Mouse (Mus musculus) lung, postnatal 4 days (tissue): ENCODE measurements around the gene Med27.
"Not testable (repeated sequence)": the region's sequence is repeated elsewhere in the genome, so short reads cannot be mapped to it uniquely, and the experiment has no call there.

ENCODE experiments used
- DNase-seq, 2 experiments: peaks; one replicate each; pipeline ENCODE4 v3.0.0; 2021

Gene Med27

GRCm38 (mm10) chr2:29523918-29524811 is 177.5 kb downstream of the Med27 start:
- no peak for DNase-seq

- no peak for DNase-seq
Observed at GRCm38 (mm10) chr2:29525273-29525805, 178.7 kb downstream of the Med27 start.

- DNase-seq: peak; percentile 41 to 77
Observed at GRCm38 (mm10) chr2:29526266-29526665, 179.6 kb downstream of the Med27 start.

GRCm38 (mm10) chr2:29527480-29527879 is 180.9 kb downstream of the Med27 start:
- DNase-seq: not testable (repeated sequence)

GRCm38 (mm10) chr2:29528811-29529210 is 182.2 kb downstream of the Med27 start:
- no peak for DNase-seq

GRCm38 (mm10) chr2:29529788-29530187 is 183.2 kb downstream of the Med27 start:
- DNase-seq: not testable (repeated sequence)

GRCm38 (mm10) chr2:29532173-29532572 is 185.6 kb downstream of the Med27 start:
- no peak for DNase-seq

- DNase-seq: no peak
Observed at GRCm38 (mm10) chr2:29532921-29533320, 186.3 kb downstream of the Med27 start.

GRCm38 (mm10) chr2:29535566-29536244 is 189.1 kb downstream of the Med27 start:
- DNase-seq: no peak

GRCm38 (mm10) chr2:29536481-29536880 is 189.9 kb downstream of the Med27 start:
- DNase-seq: no peak

- DNase-seq: no peak
Observed at GRCm38 (mm10) chr2:29537334-29537733, 190.7 kb downstream of the Med27 start.

- DNase-seq: no peak
Observed at GRCm38 (mm10) chr2:29542039-29542438, 195.4 kb downstream of the Med27 start.

GRCm38 (mm10) chr2:29546571-29546970 is 200.0 kb downstream of the Med27 start:
- peak; percentile 25 to 44 for DNase-seq

- DNase-seq: no peak
Observed at GRCm38 (mm10) chr2:29551816-29552585, 205.4 kb downstream of the Med27 start.

- DNase-seq: peak in 1 of 2 experiments; percentile 43
Observed at GRCm38 (mm10) chr2:29553945-29554634, 207.5 kb downstream of the Med27 start.

GRCm38 (mm10) chr2:29558561-29558960 is 211.9 kb downstream of the Med27 start:
- DNase-seq: no peak

- DNase-seq: no peak
Observed at GRCm38 (mm10) chr2:29559955-29560354, 213.3 kb downstream of the Med27 start.

- no peak for DNase-seq
Observed at GRCm38 (mm10) chr2:29561468-29561867, 214.8 kb downstream of the Med27 start.

- DNase-seq: peak; percentile 9 to 36
Observed at GRCm38 (mm10) chr2:29563986-29564385, 217.4 kb downstream of the Med27 start.

- DNase-seq: no peak
Observed at GRCm38 (mm10) chr2:29565570-29566433, 219.2 kb downstream of the Med27 start.
